Mouse (Mus musculus) heart, postnatal 0 days (tissue): ENCODE measurements at regions not wholly inside any gene's neighbourhood (a gene's known extent, or its start where the extent isn't known, plus 50 kb on each side); places are given as distances from the start of the nearest gene placed in this dataset.

Experiments
- CTCF ChIP-seq: IDR thresholded peaks from 2 replicates; pipeline ENCODE4 v1.5.1; 2016; ENCODE audit warnings: antibody characterized with exemption, control low read depth, low read depth
- EP300 ChIP-seq: IDR thresholded peaks from 2 replicates; pipeline ENCODE4 v1.6.1; 2016; ENCODE audit warnings: antibody characterized with exemption, low read depth

GRCm38 (mm10) chr2:171846826-171847492 is 196.3 kb downstream of the Cbln4 start:
- TF ChIP-seq CTCF (no peak), EP300 (no peak)
